Mouse (Mus musculus): ENCODE measurements at regions not wholly inside any gene's neighbourhood (a gene's known extent, or its start where the extent isn't known, plus 50 kb on each side); places are given as distances from the start of the nearest gene placed in this dataset.

DNA sequence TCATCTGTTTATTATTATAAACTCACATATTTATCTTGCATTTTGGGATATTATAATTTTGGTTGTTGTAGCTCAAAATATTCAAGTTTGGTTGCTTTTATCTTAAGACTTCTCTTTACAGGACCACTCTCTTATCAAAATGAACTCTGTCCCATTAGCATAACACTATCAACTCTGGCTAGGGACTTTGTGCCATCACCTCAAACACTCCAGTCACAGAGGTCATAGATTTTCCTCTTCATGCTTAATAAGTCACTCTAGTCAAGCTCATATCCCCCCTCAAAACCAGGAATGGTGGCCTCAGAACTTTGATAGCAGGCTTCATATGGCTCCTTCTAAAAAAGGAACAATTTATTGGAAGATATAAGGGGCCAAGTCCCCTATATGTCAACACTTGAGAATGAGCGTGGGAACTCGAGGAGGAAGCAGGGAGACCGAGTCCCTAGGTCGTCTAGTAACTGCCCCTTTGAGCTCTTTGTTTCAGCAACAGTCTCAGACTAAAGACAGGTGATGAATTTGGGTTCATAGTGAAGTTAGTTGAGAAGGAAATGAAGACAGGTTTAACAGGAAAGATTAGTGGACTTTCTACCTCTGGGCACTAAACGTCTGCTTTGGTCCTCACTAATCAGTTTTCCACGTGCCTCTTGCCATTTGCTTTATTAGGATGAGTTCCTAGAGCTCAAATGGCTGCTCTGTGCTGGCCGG lies 565.4 kb upstream of the Pkn2 start:
- TF ChIP-seq EP300 (IDR thresholded peaks at IDR 0.05) (no peak), CTCF (IDR thresholded peaks at IDR 0.05) (no peak)

Measured in lung, postnatal 0 days (tissue).